Mouse (Mus musculus): Measurements from ENCODE around the gene Milr1. TPM values are rescaled to one million over a fixed set of nuclear protein-coding genes. Genes with fewer than 3 reads are reported as not detected.

Milr1 gene
- polyA plus RNA-seq, 1 experiment from 2014 or later, result 1.2 TPM

- peaks cover 33% of the 10 kb centered on the region for H3K36me3 ChIP-seq
- WGBS, result 81% methylated on average over 9 of the region's 9 CpGs
- H3K4me1 ChIP-seq, result peaks cover 9% of the 10 kb centered on the region
- H3K27ac ChIP-seq, result 0 out of 2 replicates have a peak overlapping the region, but pooled peaks have one; percentile 19
- H3K4me3 ChIP-seq, result no peak overlapping the region
- H3K9me3 ChIP-seq (replicated peaks), result no peaks in the 10 kb centered on the region
- H3K27me3 ChIP-seq (ENCODE audit: low read depth, poor library complexity, severe bottlenecking), result no peaks in the 10 kb centered on the region
- DNase-seq (ENCODE audit: low spot score), result no peak
Observed at GRCm38 (mm10) chr11:106762800-106763185, 11.8 kb downstream of the Milr1 start.

GRCm38 (mm10) chr11:106766611-106767162, 15.7 kb downstream of the Milr1 start:
- Histone ChIP-seq H3K9me3 (replicated peaks) (no peaks in the 10 kb centered on the region), H3K27ac (no peak overlapping the region), H3K4me1 (peaks cover 9% of the 10 kb centered on the region), H3K4me3 (no peak overlapping the region), H3K27me3 (ENCODE audit: low read depth, poor library complexity, severe bottlenecking) (no peaks in the 10 kb centered on the region), H3K36me3 (peaks cover 72% of the 10 kb centered on the region)
- WGBS, result 89% methylated on average over 4 of the region's 4 CpGs
- DNase-seq (ENCODE audit: low spot score), result no peak

GRCm38 (mm10) chr11:106767516-106767915, 16.5 kb downstream of the Milr1 start:
- WGBS, result 94% methylated on average over 4 of the region's 4 CpGs
- Histone ChIP-seq H3K4me1 (peaks cover 4% of the 10 kb centered on the region), H3K4me3 (no peak overlapping the region), H3K9me3 (replicated peaks) (no peaks in the 10 kb centered on the region), H3K36me3 (peaks cover 79% of the 10 kb centered on the region), H3K27me3 (ENCODE audit: low read depth, poor library complexity, severe bottlenecking) (no peaks in the 10 kb centered on the region), H3K27ac (no peak overlapping the region)
- no peak for DNase-seq (ENCODE audit: low spot score)

GRCm38 (mm10) chr11:106770195-106770974, 19.4 kb downstream of the Milr1 start:
- no peaks in the 10 kb centered on the region for H3K4me1 ChIP-seq
- no peaks in the 10 kb centered on the region for H3K27me3 ChIP-seq (ENCODE audit: low read depth, poor library complexity, severe bottlenecking)
- peaks cover 96% of the 10 kb centered on the region for H3K36me3 ChIP-seq
- no peak overlapping the region for H3K27ac ChIP-seq
- no peak overlapping the region for H3K4me3 ChIP-seq
- DNase-seq (ENCODE audit: low spot score), result no peak
- H3K9me3 ChIP-seq (replicated peaks), result no peaks in the 10 kb centered on the region
- 96% methylated on average over 9 of the region's 9 CpGs for WGBS

GRCm38 (mm10) chr11:106773061-106773460, 22.0 kb downstream of the Milr1 start:
- H3K4me1 ChIP-seq, result no peaks in the 10 kb centered on the region; the same call in 1 of the 2 replicates
- H3K36me3 ChIP-seq, result peaks cover 92% of the 10 kb centered on the region
- H3K9me3 ChIP-seq (replicated peaks), result no peaks in the 10 kb centered on the region
- no peaks in the 10 kb centered on the region for H3K27me3 ChIP-seq (ENCODE audit: low read depth, poor library complexity, severe bottlenecking)
- 94% methylated on average over 9 of the region's 9 CpGs for WGBS
- DNase-seq (ENCODE audit: low spot score), result no peak
- no peak overlapping the region for H3K27ac ChIP-seq
- H3K4me3 ChIP-seq, result no peak overlapping the region

GRCm38 (mm10) chr11:106776960-106777359, 25.9 kb downstream of the Milr1 start:
- H3K27me3 ChIP-seq (ENCODE audit: low read depth, poor library complexity, severe bottlenecking), result no peaks in the 10 kb centered on the region
- no peak for DNase-seq (ENCODE audit: low spot score)
- no peaks in the 10 kb centered on the region for H3K9me3 ChIP-seq (replicated peaks)
- peaks cover 76% of the 10 kb centered on the region for H3K36me3 ChIP-seq
- no peak overlapping the region for H3K4me3 ChIP-seq
- WGBS, result 98% methylated on average over 4 of the region's 4 CpGs
- H3K27ac ChIP-seq, result no peak overlapping the region
- peaks cover 2% of the 10 kb centered on the region; the same call in 1 of the 2 replicates for H3K4me1 ChIP-seq

- Histone ChIP-seq H3K4me1 (peaks cover 2% of the 10 kb centered on the region; the same call in 1 of the 2 replicates), H3K9me3 (replicated peaks) (no peaks in the 10 kb centered on the region), H3K4me3 (no peak overlapping the region), H3K27me3 (ENCODE audit: low read depth, poor library complexity, severe bottlenecking) (no peaks in the 10 kb centered on the region), H3K36me3 (peaks cover 76% of the 10 kb centered on the region), H3K27ac (no peak overlapping the region)
- WGBS, result 92% methylated on average over 3 of the region's 3 CpGs
- DNase-seq (ENCODE audit: low spot score), result no peak
Observed at GRCm38 (mm10) chr11:106777395-106777794, 26.4 kb downstream of the Milr1 start.

- WGBS, result 94% methylated on average over 7 of the region's 7 CpGs
- DNase-seq (ENCODE audit: low spot score), result no peak
- Histone ChIP-seq H3K27me3 (ENCODE audit: low read depth, poor library complexity, severe bottlenecking) (no peaks in the 10 kb centered on the region), H3K36me3 (peaks cover 76% of the 10 kb centered on the region), H3K9me3 (replicated peaks) (no peaks in the 10 kb centered on the region), H3K27ac (no peak overlapping the region), H3K4me1 (peaks cover 2% of the 10 kb centered on the region; the same call in 1 of the 2 replicates), H3K4me3 (no peak overlapping the region)
Observed at GRCm38 (mm10) chr11:106778132-106778531, 27.1 kb downstream of the Milr1 start.

- Histone ChIP-seq H3K4me1 (peaks cover 2% of the 10 kb centered on the region; the same call in 1 of the 2 replicates), H3K27me3 (ENCODE audit: low read depth, poor library complexity, severe bottlenecking) (no peaks in the 10 kb centered on the region), H3K4me3 (peak overlapping the region; percentile 72), H3K9me3 (replicated peaks) (no peaks in the 10 kb centered on the region), H3K36me3 (peaks cover 76% of the 10 kb centered on the region), H3K27ac (peak overlapping the region; percentile 91)
- WGBS, result 3% methylated on average over 39 of the region's 39 CpGs
- DNase-seq (ENCODE audit: low spot score), result no peak
Observed at GRCm38 (mm10) chr11:106778589-106779387, 27.8 kb downstream of the Milr1 start.

- peak; percentile 96 for DNase-seq (ENCODE audit: low spot score)
- 3% methylated on average over 30 of the region's 30 CpGs for WGBS
- Histone ChIP-seq H3K9me3 (replicated peaks) (no peaks in the 10 kb centered on the region), H3K36me3 (peaks cover 76% of the 10 kb centered on the region), H3K4me3 (peak within 1 kb of the TSS; percentile 72), H3K27me3 (ENCODE audit: low read depth, poor library complexity, severe bottlenecking) (no peaks in the 10 kb centered on the region), H3K4me1 (peaks cover 2% of the 10 kb centered on the region; the same call in 1 of the 2 replicates), H3K27ac (peak within 1 kb of the TSS; percentile 91)
Observed at GRCm38 (mm10) chr11:106779388-106780088, 28.5 kb downstream of the Milr1 start, which contains the start of gene Polg2. TSS of gene Polg2 (minus strand) at chr11:106779537.

- Histone ChIP-seq H3K36me3 (peaks cover 76% of the 10 kb centered on the region), H3K9me3 (replicated peaks) (no peaks in the 10 kb centered on the region), H3K27me3 (ENCODE audit: low read depth, poor library complexity, severe bottlenecking) (no peaks in the 10 kb centered on the region), H3K4me1 (peaks cover 2% of the 10 kb centered on the region; the same call in 1 of the 2 replicates), H3K4me3 (peak overlapping the region; percentile 72; the same call in 1 of the 2 replicates), H3K27ac (no peak overlapping the region)
- WGBS, result 69% methylated on average over 4 of the region's 4 CpGs
- no peak for DNase-seq (ENCODE audit: low spot score)
Observed at GRCm38 (mm10) chr11:106780089-106780425, 29.0 kb downstream of the Milr1 start.

GRCm38 (mm10) chr11:106780590-106781220, 29.7 kb downstream of the Milr1 start:
- no peak for DNase-seq (ENCODE audit: low spot score)
- 81% methylated on average over 6 of the region's 6 CpGs for WGBS
- no peak overlapping the region for H3K27ac ChIP-seq
- no peaks in the 10 kb centered on the region for H3K9me3 ChIP-seq (replicated peaks)
- H3K4me3 ChIP-seq, result no peak overlapping the region
- peaks cover 4% of the 10 kb centered on the region; the same call in 1 of the 2 replicates for H3K4me1 ChIP-seq
- H3K36me3 ChIP-seq, result peaks cover 76% of the 10 kb centered on the region
- H3K27me3 ChIP-seq (ENCODE audit: low read depth, poor library complexity, severe bottlenecking), result no peaks in the 10 kb centered on the region
